Mouse (Mus musculus) hindbrain, postnatal 0 days (tissue): ENCODE data around the gene Gabpb2. TPM values are rescaled to one million over a fixed set of nuclear protein-coding genes. Genes with fewer than 3 reads are reported as not detected.

Experiments
- ATAC-seq: fragments of 200-750 bp; cut with Nextera tagmentation; 2 replicates; pipeline ENCODE4 v1.8.0; 2017; ENCODE audit warnings: mild to moderate bottlenecking, moderate TSS enrichment, moderate library complexity
- DNase-seq: peaks from one replicate; pipeline ENCODE4 v3.0.0-alpha.2; 2015; ENCODE audit warnings: low spot score
- H3K27ac ChIP-seq: fragments of 300-500 bp; sonication (generic); 2 replicates; pipeline ENCODE4 v1.5.1; 2014; ENCODE audit warnings: mild to moderate bottlenecking
- H3K27me3 ChIP-seq: fragments of 300-500 bp; sonication (generic); 2 replicates; pipeline ENCODE4 v1.6.1; 2014; ENCODE audit warnings: low read length, mixed read lengths; ENCODE audit not compliant: insufficient read depth
- H3K36me3 ChIP-seq: fragments of 300-500 bp; sonication (generic); 2 replicates; pipeline ENCODE4 v1.6.1; 2014; ENCODE audit warnings: low read length, mixed read lengths; ENCODE audit not compliant: insufficient read depth
- H3K4me1 ChIP-seq: fragments of 300-500 bp; sonication (generic); 2 replicates; pipeline ENCODE4 v1.6.1; 2014; ENCODE audit warnings: antibody characterized with exemption, low read length, mixed read lengths; ENCODE audit not compliant: insufficient read depth
- H3K4me2 ChIP-seq: fragments of 300-500 bp; sonication (generic); 2 replicates; pipeline ENCODE4 v1.6.1; 2014; ENCODE audit warnings: low read depth, mild to moderate bottlenecking, low read length, moderate library complexity, mixed read lengths
- H3K4me3 ChIP-seq: fragments of 300-500 bp; sonication (generic); 2 replicates; pipeline ENCODE4 v1.5.1; 2014; ENCODE audit warnings: low read length
- H3K9ac ChIP-seq: fragments of 300-500 bp; sonication (generic); replicated peaks from 2 replicates; pipeline ENCODE4 v1.6.1; 2014; ENCODE audit warnings: mild to moderate bottlenecking, low read length, moderate library complexity, mixed read lengths
- H3K9me3 ChIP-seq: fragments of 300-500 bp; sonication (generic); 2 replicates; pipeline ENCODE4 v1.6.1; 2016; ENCODE audit warnings: low read length, mixed read lengths
- CTCF ChIP-seq: IDR thresholded peaks from 2 replicates; pipeline ENCODE4 v1.5.1; 2016; ENCODE audit warnings: antibody characterized with exemption, control low read depth, low read depth
- WGBS: fragments of 180-500 bp; shearing (Covaris S2); extraction: QIAGEN DNeasy Blood & Tissue Kit; methylation state at CpG from one replicate; pipeline ENCODE4 v1.1.7; 2014; 5-methylcytosine and 5-hydroxymethylcytosine counted together
- polyA plus RNA-seq: library from polyadenylated mRNA; unstranded; fragments of >200 nt; fragmentation: Nextera tagmentation; extraction: Ambion mirVana; gene quantifications from 2 replicates; pipeline ENCODE4 v1.2.1, GENCODE M21; 2015
- total RNA-seq: library from RNA; depleted of rRNA; stranded (reverse); fragments of >200 nt; gene quantifications from 2 replicates; pipeline ENCODE4 v1.2.3, GENCODE M21; 2014

Gabpb2 gene
- total and polyA plus RNA-seq, 2 experiments from 2014 or later: 2.9 to 8.6 TPM

DNA sequence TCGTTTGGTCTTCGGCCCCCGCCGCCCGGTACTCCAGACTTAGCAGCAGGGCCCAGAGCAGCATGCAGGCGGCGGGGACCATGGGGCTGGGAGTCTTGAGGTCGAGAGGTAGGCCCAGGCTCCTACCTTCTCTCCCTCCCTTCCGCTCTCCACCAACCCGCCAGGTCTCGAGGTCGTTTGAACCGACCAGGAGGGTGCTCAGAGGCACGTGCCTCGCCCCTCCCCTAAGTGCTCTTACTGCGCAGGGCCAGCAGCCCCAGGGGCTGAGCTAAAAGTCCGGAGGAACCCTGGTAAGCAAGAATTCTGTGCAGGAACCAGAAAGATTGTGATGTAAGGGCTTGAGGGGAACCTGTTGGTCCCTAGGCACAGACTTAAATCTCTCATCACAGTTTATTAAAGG lies 23.2 kb upstream of the Gabpb2 start:
- no peak overlapping the region for H3K27ac ChIP-seq
- DNase-seq (no peak), ATAC-seq (peak; percentile 27; the same call in 1 of the 2 replicates)
- no peaks in the 10 kb centered on the region for H3K9me3 ChIP-seq
- peaks cover 12% of the 10 kb centered on the region; the same call in 1 of the 2 replicates for H3K36me3 ChIP-seq
- H3K27me3 ChIP-seq: no peaks in the 10 kb centered on the region
- no peak for TF ChIP-seq CTCF
- WGBS: 50% methylated on average over 17 of the region's 17 CpGs
- H3K4me1 ChIP-seq: no peaks in the 10 kb centered on the region
- H3K4me2 ChIP-seq: no peak overlapping the region
- no peak overlapping the region for H3K4me3 ChIP-seq
- no peak overlapping the region for H3K9ac ChIP-seq

DNA sequence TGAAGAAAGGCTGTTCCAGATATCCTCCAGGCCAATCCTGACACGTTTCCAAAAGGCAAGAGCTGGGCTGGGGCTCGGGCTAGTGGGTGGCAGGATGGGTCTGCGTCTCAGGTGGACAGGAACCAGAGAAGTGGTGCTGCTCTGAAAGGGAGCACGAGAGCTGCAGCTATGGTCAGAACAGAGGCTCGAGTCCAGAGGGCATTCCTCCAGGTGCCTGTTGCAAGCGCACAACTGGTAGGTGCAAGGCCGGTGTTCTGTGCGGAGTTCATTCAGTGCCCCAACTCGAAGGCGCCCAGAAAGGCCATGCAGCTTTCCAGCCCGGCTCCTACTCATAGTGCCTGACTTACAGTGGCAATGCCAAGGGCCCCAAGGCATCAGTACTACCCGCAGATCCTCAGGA lies 22.3 kb upstream of the Gabpb2 start:
- no peak for DNase-seq
- no peaks in the 10 kb centered on the region for H3K9me3 ChIP-seq
- TF ChIP-seq CTCF: no peak
- H3K4me1 ChIP-seq: no peaks in the 10 kb centered on the region
- H3K36me3 ChIP-seq: peaks cover 22% of the 10 kb centered on the region; the same call in 1 of the 2 replicates
- no peak overlapping the region for H3K27ac ChIP-seq
- no peak overlapping the region for H3K9ac ChIP-seq
- no peaks in the 10 kb centered on the region for H3K27me3 ChIP-seq
- no peak for ATAC-seq
- H3K4me2 ChIP-seq: no peak overlapping the region
- H3K4me3 ChIP-seq: no peak overlapping the region
- WGBS: 89% methylated on average over 12 of the region's 12 CpGs

- Histone ChIP-seq H3K4me2 (no peak overlapping the region), H3K9me3 (no peaks in the 10 kb centered on the region), H3K4me3 (no peak overlapping the region), H3K27me3 (no peaks in the 10 kb centered on the region), H3K36me3 (peaks cover 31% of the 10 kb centered on the region), H3K9ac (no peak overlapping the region), H3K27ac (no peak overlapping the region), H3K4me1 (no peaks in the 10 kb centered on the region)
- 84% methylated on average over 6 of the region's 6 CpGs for WGBS
- no peak for DNase-seq
- TF ChIP-seq CTCF: no peak
- ATAC-seq: no peak
Measured at GRCm38 (mm10) chr3:95239022-95239421, 21.3 kb upstream of the Gabpb2 start.

- DNase-seq (no peak), ATAC-seq (no peak)
- Histone ChIP-seq H3K36me3 (peaks cover 44% of the 10 kb centered on the region), H3K4me3 (no peak overlapping the region), H3K4me1 (no peaks in the 10 kb centered on the region), H3K27ac (no peak overlapping the region), H3K9ac (no peak overlapping the region), H3K9me3 (no peaks in the 10 kb centered on the region), H3K4me2 (no peak overlapping the region), H3K27me3 (no peaks in the 10 kb centered on the region)
- TF ChIP-seq CTCF: no peak
- 89% methylated on average over 8 of the region's 8 CpGs for WGBS
Measured at GRCm38 (mm10) chr3:95237541-95238099, 19.9 kb upstream of the Gabpb2 start.

GRCm38 (mm10) chr3:95235386-95236301 lies 17.9 kb upstream of the Gabpb2 start:
- no peak for TF ChIP-seq CTCF
- Histone ChIP-seq H3K36me3 (peaks cover 54% of the 10 kb centered on the region), H3K9me3 (no peaks in the 10 kb centered on the region), H3K4me2 (no peak overlapping the region), H3K4me3 (no peak overlapping the region), H3K27ac (no peak overlapping the region), H3K4me1 (peaks cover 15% of the 10 kb centered on the region), H3K27me3 (no peaks in the 10 kb centered on the region), H3K9ac (no peak overlapping the region)
- no peak for ATAC-seq
- WGBS: 74% methylated on average over 23 of the region's 23 CpGs
- DNase-seq: no peak

GRCm38 (mm10) chr3:95233303-95233980 lies 15.7 kb upstream of the Gabpb2 start:
- Histone ChIP-seq H3K36me3 (peaks cover 54% of the 10 kb centered on the region), H3K4me3 (no peak overlapping the region), H3K9ac (no peak overlapping the region), H3K4me2 (no peak overlapping the region), H3K9me3 (no peaks in the 10 kb centered on the region), H3K27me3 (no peaks in the 10 kb centered on the region), H3K27ac (no peak overlapping the region), H3K4me1 (peaks cover 20% of the 10 kb centered on the region)
- TF ChIP-seq CTCF: no peak
- DNase-seq (no peak), ATAC-seq (no peak)
- 81% methylated on average over 16 of the region's 16 CpGs for WGBS
